Mouse (Mus musculus): ENCODE data around the gene Arhgef26. TPM values are rescaled to one million over a fixed set of nuclear protein-coding genes. Genes with fewer than 3 reads are reported as not detected.
A peak's percentile ranks its signal among the peaks of the same experiment; 100 is the strongest.

Gene Arhgef26
- polyA plus RNA-seq, 1 experiment from 2014 or later = 13.6 TPM

DNA sequence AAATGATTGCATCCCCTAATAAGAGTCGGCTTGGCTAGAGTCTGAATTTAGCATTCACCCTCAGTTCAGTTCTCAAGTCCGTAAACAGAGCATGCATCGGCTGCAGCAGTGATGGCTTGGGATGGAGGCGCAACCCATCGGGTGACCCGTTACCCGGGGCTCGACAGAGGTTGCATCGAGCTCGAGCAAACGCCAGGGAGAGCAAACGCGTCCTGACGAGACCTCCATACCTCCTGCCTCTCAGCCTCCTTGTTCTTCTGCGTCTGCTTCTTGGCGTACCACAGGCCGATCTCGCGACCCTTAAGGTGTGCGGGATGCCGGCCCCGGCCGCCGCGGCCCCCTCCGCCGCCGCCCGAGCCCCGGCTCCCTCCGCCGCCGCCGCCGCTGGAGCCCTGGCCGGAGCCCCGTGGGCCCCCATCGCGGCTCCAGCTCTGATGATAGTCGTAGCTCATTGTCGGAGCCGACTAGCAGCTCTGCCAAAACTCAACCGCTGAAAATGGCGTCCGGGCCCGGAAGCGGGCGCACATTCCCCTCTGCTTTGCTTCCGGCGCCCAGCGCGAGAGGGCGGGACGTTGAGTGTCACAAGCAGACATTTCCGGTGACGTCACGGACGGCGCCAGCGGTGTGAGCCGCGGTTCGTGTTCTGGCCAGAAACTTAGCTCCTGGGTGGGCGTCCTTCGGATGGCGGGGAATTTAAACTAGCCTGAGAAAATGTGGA, 168.5 kb downstream of the Arhgef26 start, which contains the start of gene Dhx36:
Gene Dhx36 (minus strand): TSS at position 517 of the 718 bp plus-strand sequence.
- Histone ChIP-seq H3K36me3 (ENCODE audit: insufficient read depth) (peaks cover 6% of the 10 kb centered on the region; the same call in 1 of the 2 replicates), H3K27ac (ENCODE audit: low read depth) (peak within 1 kb of the TSS; percentile 95), H3K9ac (peak within 1 kb of the TSS; percentile 94), H3K27me3 (ENCODE audit: insufficient read depth, low read length) (no peaks in the 10 kb centered on the region), H3K4me1 (ENCODE audit: insufficient read depth) (0 out of 2 replicates have a peak, but pooled peaks cover 5% of the 10 kb centered on the region), H3K4me3 (ENCODE audit: low read depth, low read length) (peak within 1 kb of the TSS; percentile 82), H3K9me3 (ENCODE audit: low read depth, low read length) (no peaks in the 10 kb centered on the region), H3K4me2 (peak within 1 kb of the TSS; percentile 74)
- WGBS = under 1% methylated on average over 66 of the region's 66 CpGs
- TF ChIP-seq CTCF (IDR thresholded peaks at IDR 0.05; ENCODE audit: low read depth) = 0 out of 2 replicates have a peak, but pooled peaks have one; percentile 2
- peak; percentile 98 for ATAC-seq (ENCODE audit: insufficient read depth)
- DNase-seq = peak; percentile 99

GRCm38 (mm10) chr3:62507206-62507647, 169.1 kb downstream of the Arhgef26 start:
- Histone ChIP-seq H3K36me3 (ENCODE audit: insufficient read depth) (0 out of 2 replicates have a peak, but pooled peaks cover under 1% of the 10 kb centered on the region), H3K9me3 (ENCODE audit: low read depth, low read length) (no peaks in the 10 kb centered on the region), H3K4me3 (ENCODE audit: low read depth, low read length) (peak overlapping the region; percentile 82), H3K27ac (ENCODE audit: low read depth) (no peak overlapping the region), H3K4me2 (peak overlapping the region; percentile 74), H3K27me3 (ENCODE audit: insufficient read depth, low read length) (no peaks in the 10 kb centered on the region), H3K9ac (no peak overlapping the region), H3K4me1 (ENCODE audit: insufficient read depth) (0 out of 2 replicates have a peak, but pooled peaks cover 5% of the 10 kb centered on the region)
- WGBS = 42% methylated on average over 5 of the region's 5 CpGs
- DNase-seq (no peak), ATAC-seq (ENCODE audit: insufficient read depth) (peak; percentile 37; the same call in 1 of the 2 replicates)
- TF ChIP-seq CTCF (IDR thresholded peaks at IDR 0.05; ENCODE audit: low read depth) = no peak

Other genes with a start within 250 kb of the Arhgef26 start
- gene Dhx36, start 168.7 kb downstream of the Arhgef26 start, polyA plus RNA-seq (2014; fragmentation: Nextera tagmentation; extraction: Ambion mirVana) = 38.6 and 39.8 TPM in 2 replicates